Mouse (Mus musculus) midbrain, embryonic 13.5 days (tissue): ENCODE results near the gene Arid2. TPM values are rescaled to one million over a fixed set of nuclear protein-coding genes. Genes with fewer than 3 reads are reported as not detected.
"Not testable (repeated sequence)": the region's sequence is repeated elsewhere in the genome, so short reads cannot be mapped to it uniquely, and the experiment has no call there.

Experiments used
- ATAC-seq: fragments of 200-750 bp; cut with Nextera tagmentation; 2 replicates; pipeline ENCODE4 v1.8.0; 2017; ENCODE audit warnings: mild to moderate bottlenecking, moderate TSS enrichment, moderate library complexity
- H3K27ac ChIP-seq: fragments of 300-500 bp; sonication (generic); 2 replicates; pipeline ENCODE4 v1.5.1; 2015; ENCODE audit warnings: inconsistent platforms, mild to moderate bottlenecking, moderate library complexity
- H3K27me3 ChIP-seq: fragments of 300-500 bp; sonication (generic); 2 replicates; pipeline ENCODE4 v1.6.1; 2015; ENCODE audit warnings: mild to moderate bottlenecking, inconsistent platforms
- H3K36me3 ChIP-seq: fragments of 300-500 bp; sonication (generic); 2 replicates; pipeline ENCODE4 v1.6.1; 2015; ENCODE audit warnings: mild to moderate bottlenecking, inconsistent platforms
- H3K4me1 ChIP-seq: fragments of 300-500 bp; sonication (generic); replicated peaks from 2 replicates; pipeline ENCODE4 v1.6.1; 2015; ENCODE audit warnings: inconsistent platforms
- H3K4me2 ChIP-seq: fragments of 300-500 bp; sonication (generic); replicated peaks from 2 replicates; pipeline ENCODE4 v1.6.1; 2015; ENCODE audit warnings: moderate library complexity, mild to moderate bottlenecking, inconsistent platforms
- H3K4me3 ChIP-seq: fragments of 300-500 bp; sonication (generic); replicated peaks from 2 replicates; pipeline ENCODE4 v1.5.1; 2015; ENCODE audit warnings: mild to moderate bottlenecking, inconsistent platforms
- H3K9ac ChIP-seq: fragments of 300-500 bp; sonication (generic); replicated peaks from 2 replicates; pipeline ENCODE4 v1.6.1; 2015; ENCODE audit warnings: mild to moderate bottlenecking, inconsistent platforms
- H3K9me3 ChIP-seq: fragments of 300-500 bp; sonication (generic); 2 replicates; pipeline ENCODE4 v1.6.1; 2016; ENCODE audit warnings: mild to moderate bottlenecking, inconsistent platforms
- WGBS: fragments of 180-500 bp; shearing (Covaris S2); methylation state at CpG from one replicate; pipeline ENCODE4 v1.1.7; 2015; 5-methylcytosine and 5-hydroxymethylcytosine counted together
- polyA plus RNA-seq: library from polyadenylated mRNA; unstranded; fragments of >200 nt; fragmentation: Nextera tagmentation; extraction: Ambion mirVana; gene quantifications from 2 replicates; pipeline ENCODE4 v1.2.1, GENCODE M21; 2015

The Arid2 gene
- polyA plus RNA-seq, 1 experiment from 2014 or later, result 29.3 TPM

GRCm38 (mm10) chr15:96396641-96397344, 109.5 kb downstream of the Arid2 start:
- Histone ChIP-seq H3K4me3 (no peak overlapping the region), H3K36me3 (peaks cover 62% of the 10 kb centered on the region), H3K4me2 (no peak overlapping the region), H3K9me3 (no peaks in the 10 kb centered on the region), H3K9ac (no peak overlapping the region), H3K27ac (peak overlapping the region; percentile 39; the same call in 1 of the 2 replicates), H3K4me1 (peaks cover 7% of the 10 kb centered on the region; the same call in 1 of the 2 replicates), H3K27me3 (no peaks in the 10 kb centered on the region)
- no peak for ATAC-seq
- WGBS, result 80% methylated on average over 8 of the region's 8 CpGs

DNA sequence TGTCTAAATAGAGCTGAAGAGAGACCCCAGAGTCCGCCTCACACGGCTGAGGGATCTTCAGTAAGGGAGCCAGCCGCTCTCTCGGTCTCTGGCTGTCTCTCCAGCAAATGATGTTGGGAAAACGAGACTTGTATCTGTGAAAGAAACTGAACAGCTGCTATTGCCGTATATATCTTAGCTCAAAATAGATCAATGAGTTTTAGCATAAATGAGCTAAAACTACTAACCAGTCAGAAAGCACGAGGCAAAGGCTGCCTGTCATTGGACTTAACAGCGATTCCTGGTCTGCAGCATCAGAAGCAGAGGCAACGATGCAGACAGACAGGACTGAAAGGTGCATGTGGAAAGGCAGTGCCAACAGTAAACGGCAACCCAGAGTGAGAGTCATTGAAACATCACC, 111.0 kb downstream of the Arid2 start:
- Histone ChIP-seq H3K4me1 (peaks cover 7% of the 10 kb centered on the region; the same call in 1 of the 2 replicates), H3K4me3 (no peak overlapping the region), H3K9ac (no peak overlapping the region), H3K27me3 (no peaks in the 10 kb centered on the region), H3K27ac (no peak overlapping the region), H3K36me3 (peaks cover 65% of the 10 kb centered on the region), H3K9me3 (no peaks in the 10 kb centered on the region), H3K4me2 (no peak overlapping the region)
- ATAC-seq, result no peak
- 92% methylated on average over 10 of the region's 10 CpGs for WGBS

- Histone ChIP-seq H3K4me3 (no peak overlapping the region), H3K4me2 (no peak overlapping the region), H3K9me3 (no peaks in the 10 kb centered on the region), H3K27ac (no peak overlapping the region), H3K36me3 (peaks cover 30% of the 10 kb centered on the region), H3K4me1 (no peaks in the 10 kb centered on the region), H3K9ac (no peak overlapping the region), H3K27me3 (no peaks in the 10 kb centered on the region)
- no peak for ATAC-seq
- WGBS, result 79% methylated on average over 5 of the region's 5 CpGs
These were observed 118.2 kb downstream of the Arid2 start for GRCm38 (mm10) chr15:96405548-96405947.

GRCm38 (mm10) chr15:96406253-96406652, 118.9 kb downstream of the Arid2 start:
- no peak overlapping the region for H3K27ac ChIP-seq
- H3K4me1 ChIP-seq, result no peaks in the 10 kb centered on the region
- 81% methylated on average over 4 of the region's 4 CpGs for WGBS
- H3K9me3 ChIP-seq, result no peaks in the 10 kb centered on the region
- ATAC-seq, result no peak
- H3K9ac ChIP-seq, result no peak overlapping the region
- no peaks in the 10 kb centered on the region for H3K27me3 ChIP-seq
- peaks cover 30% of the 10 kb centered on the region for H3K36me3 ChIP-seq
- H3K4me3 ChIP-seq, result no peak overlapping the region
- no peak overlapping the region for H3K4me2 ChIP-seq

DNA sequence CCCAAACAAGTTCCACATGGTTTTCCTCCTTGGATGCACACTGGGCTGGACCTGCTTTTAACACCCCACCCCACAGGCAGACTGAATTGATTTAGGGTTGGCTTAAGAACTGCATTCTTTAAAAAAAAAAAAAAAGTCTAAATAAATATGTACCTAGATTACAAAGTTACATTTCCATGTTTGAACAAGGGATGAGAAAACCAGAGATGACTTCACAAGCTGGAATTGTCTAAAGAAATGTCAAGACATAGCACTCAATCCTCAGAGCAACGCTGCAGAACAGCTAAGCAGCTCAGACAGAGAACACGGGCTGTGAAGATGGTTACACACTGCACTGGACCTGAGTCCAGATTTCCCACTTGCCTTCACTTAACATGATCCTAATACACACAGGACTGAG, 119.8 kb downstream of the Arid2 start:
- ATAC-seq, result no peak
- Histone ChIP-seq H3K27me3 (no peaks in the 10 kb centered on the region), H3K36me3 (peaks cover 26% of the 10 kb centered on the region), H3K4me1 (no peaks in the 10 kb centered on the region), H3K4me2 (no peak overlapping the region), H3K4me3 (no peak overlapping the region), H3K27ac (no peak overlapping the region), H3K9ac (no peak overlapping the region), H3K9me3 (no peaks in the 10 kb centered on the region)
- 79% methylated on average over 2 of the region's 2 CpGs for WGBS

DNA sequence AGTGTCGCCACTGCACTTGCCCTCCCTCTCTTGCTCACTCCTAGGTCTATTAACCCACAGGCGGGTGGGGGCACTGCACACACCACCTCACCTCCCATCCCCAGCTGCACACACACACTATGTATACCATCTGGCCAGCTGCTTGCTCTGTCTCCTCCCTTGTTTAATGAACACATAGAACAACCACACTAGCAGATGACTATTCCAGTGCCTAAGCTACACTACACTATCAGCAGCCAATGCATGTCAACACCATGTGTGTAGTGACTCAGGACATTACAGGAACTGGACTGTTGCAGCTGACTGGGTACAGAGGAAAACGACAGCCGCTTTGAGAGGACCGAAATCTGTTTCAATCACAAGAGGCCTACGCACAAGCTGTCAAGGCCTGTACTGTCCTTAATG, 121.4 kb downstream of the Arid2 start:
- Histone ChIP-seq H3K36me3 (peaks cover 31% of the 10 kb centered on the region), H3K4me3 (no peak overlapping the region), H3K4me1 (no peaks in the 10 kb centered on the region), H3K9me3 (no peaks in the 10 kb centered on the region), H3K4me2 (no peak overlapping the region), H3K27me3 (no peaks in the 10 kb centered on the region), H3K9ac (no peak overlapping the region), H3K27ac (no peak overlapping the region)
- no peak for ATAC-seq
- 94% methylated on average over 6 of the region's 6 CpGs for WGBS

- H3K9ac ChIP-seq, result no peak overlapping the region
- no peak overlapping the region for H3K4me2 ChIP-seq
- peaks cover 79% of the 10 kb centered on the region for H3K36me3 ChIP-seq
- no peaks in the 10 kb centered on the region for H3K4me1 ChIP-seq
- no peak overlapping the region for H3K4me3 ChIP-seq
- H3K9me3 ChIP-seq, result no peaks in the 10 kb centered on the region
- no peaks in the 10 kb centered on the region for H3K27me3 ChIP-seq
- WGBS, result 96% methylated on average over 12 of the region's 12 CpGs
- no peak for ATAC-seq
- H3K27ac ChIP-seq, result no peak overlapping the region
These were observed 130.8 kb downstream of the Arid2 start for GRCm38 (mm10) chr15:96418161-96418560.

DNA sequence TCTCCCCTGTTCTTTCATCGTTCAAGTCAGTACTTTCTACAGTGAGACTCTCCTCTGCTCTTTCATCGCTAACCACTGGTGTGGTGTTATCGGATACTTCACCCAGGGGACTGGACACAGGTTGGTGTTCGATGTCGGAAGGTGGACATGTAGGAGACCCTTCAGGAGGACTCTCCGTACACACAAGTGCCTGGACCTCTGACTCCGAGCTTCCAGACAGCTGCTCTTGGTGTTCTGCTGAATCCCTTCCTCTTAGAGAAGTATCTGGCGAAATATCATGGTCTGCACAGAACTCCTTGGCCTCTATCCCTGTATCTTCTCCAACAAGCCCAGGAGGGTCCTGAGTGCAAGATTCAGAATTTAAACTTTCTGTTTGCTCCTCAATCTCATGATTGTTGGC, 132.6 kb downstream of the Arid2 start:
- H3K9me3 ChIP-seq, result no peaks in the 10 kb centered on the region
- H3K4me3 ChIP-seq, result no peak overlapping the region
- H3K27me3 ChIP-seq, result no peaks in the 10 kb centered on the region
- 96% methylated on average over 8 of the region's 8 CpGs for WGBS
- ATAC-seq, result no peak
- no peak overlapping the region for H3K9ac ChIP-seq
- H3K4me1 ChIP-seq, result no peaks in the 10 kb centered on the region
- H3K27ac ChIP-seq, result no peak overlapping the region
- no peak overlapping the region for H3K4me2 ChIP-seq
- H3K36me3 ChIP-seq, result peaks cover 69% of the 10 kb centered on the region

GRCm38 (mm10) chr15:96434202-96434601, 146.9 kb downstream of the Arid2 start:
- no peak overlapping the region for H3K4me2 ChIP-seq
- 0 out of 2 replicates have a peak, but pooled peaks cover 3% of the 10 kb centered on the region for H3K9me3 ChIP-seq
- ATAC-seq, result no peak
- no peak overlapping the region for H3K4me3 ChIP-seq
- no peaks in the 10 kb centered on the region for H3K4me1 ChIP-seq
- no peaks in the 10 kb centered on the region for H3K27me3 ChIP-seq
- H3K36me3 ChIP-seq, result peaks cover 49% of the 10 kb centered on the region
- H3K27ac ChIP-seq, result no peak overlapping the region
- WGBS, result 100% methylated on average over 1 of the region's 1 CpGs
- H3K9ac ChIP-seq, result no peak overlapping the region

DNA sequence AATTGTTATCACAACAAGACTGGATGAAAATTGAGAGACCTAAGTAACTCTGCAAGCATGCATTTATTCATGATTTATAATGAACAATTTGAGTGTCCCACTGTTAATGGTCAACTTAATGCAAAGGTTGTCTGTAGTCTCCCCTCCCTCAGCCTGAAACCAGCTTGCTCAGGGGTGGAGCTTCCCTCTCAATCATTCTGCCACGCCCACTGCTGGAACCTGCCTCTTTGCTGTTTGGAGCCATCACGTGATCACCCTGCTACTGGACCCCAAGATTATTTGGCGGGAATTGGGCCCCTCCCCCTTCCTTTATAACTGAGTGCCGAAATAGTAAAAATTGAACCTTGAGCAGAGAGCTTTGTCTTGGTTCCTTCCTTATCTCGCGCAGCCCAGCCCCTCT, 154.2 kb downstream of the Arid2 start:
- H3K27me3 ChIP-seq, H3K4me2 ChIP-seq, H3K36me3 ChIP-seq, ATAC-seq, H3K27ac ChIP-seq, H3K4me3 ChIP-seq, H3K9ac ChIP-seq, H3K4me1 ChIP-seq, H3K9me3 ChIP-seq: not testable (repeated sequence)
- 88% methylated on average over 6 of the region's 6 CpGs for WGBS

- H3K4me2 ChIP-seq, result no peak overlapping the region
- 42% methylated on average over 10 of the region's 10 CpGs for WGBS
- no peak for ATAC-seq
- no peaks in the 10 kb centered on the region for H3K9me3 ChIP-seq
- H3K36me3 ChIP-seq, result peaks cover 19% of the 10 kb centered on the region
- 0 out of 2 replicates have a peak, but pooled peaks cover 8% of the 10 kb centered on the region for H3K4me1 ChIP-seq
- no peak overlapping the region for H3K9ac ChIP-seq
- H3K27me3 ChIP-seq, result no peaks in the 10 kb centered on the region
- H3K27ac ChIP-seq, result no peak overlapping the region
- H3K4me3 ChIP-seq, result no peak overlapping the region
These were observed 159.5 kb downstream of the Arid2 start for GRCm38 (mm10) chr15:96446785-96447184.

- H3K36me3 ChIP-seq, result peaks cover 16% of the 10 kb centered on the region
- H3K27me3 ChIP-seq, result no peaks in the 10 kb centered on the region
- no peak overlapping the region for H3K27ac ChIP-seq
- H3K4me2 ChIP-seq, result no peak overlapping the region
- no peak for ATAC-seq
- no peak overlapping the region for H3K9ac ChIP-seq
- no peaks in the 10 kb centered on the region for H3K9me3 ChIP-seq
- 0 out of 2 replicates have a peak, but pooled peaks cover 8% of the 10 kb centered on the region for H3K4me1 ChIP-seq
- 95% methylated on average over 7 of the region's 7 CpGs for WGBS
- no peak overlapping the region for H3K4me3 ChIP-seq
These were observed 161.5 kb downstream of the Arid2 start for GRCm38 (mm10) chr15:96448656-96449299.
